Mouse (Mus musculus): ENCODE data around the gene Tex14.

DNA sequence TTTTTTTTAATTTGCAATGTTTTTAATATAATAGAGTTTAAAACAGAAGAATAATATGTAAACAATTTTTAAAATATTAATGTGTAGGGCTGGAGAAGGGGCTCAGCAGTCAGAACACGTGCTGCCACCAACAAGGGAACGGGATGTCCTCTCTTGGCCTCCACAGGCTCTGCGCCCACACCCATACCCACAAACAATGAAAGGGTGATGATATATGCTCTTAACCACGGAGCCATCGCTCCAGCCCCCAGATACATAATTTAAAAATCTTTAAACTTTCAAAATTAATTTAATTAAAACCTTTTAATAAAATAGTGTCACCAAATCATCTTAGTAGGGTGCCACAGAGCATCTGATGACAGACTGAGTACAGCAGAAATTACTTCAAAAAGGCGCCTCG, 37.8 kb upstream of the Tex14 start:
- TF ChIP-seq CTCF (IDR thresholded peaks at IDR 0.05; ENCODE audit: low read depth) = no peak
- TF ChIP-seq EP300 (IDR thresholded peaks at IDR 0.05; ENCODE audit: low read depth) = no peak
